In genomic region chr11:3156991-3157390, GRCm38 (mm10) we compare ENCODE assay signal across 6 mouse cellular contexts. TPM values are rescaled to one million over a fixed set of nuclear protein-coding genes. Genes with fewer than 3 reads are reported as not detected.
DNase-seq lines count a peak whose midpoint lies in the region; ATAC-seq and TF ChIP-seq lines count a peak whose summit lies in the region.
"Not testable (repeated sequence)": the region's sequence is repeated elsewhere in the genome, so short reads cannot be mapped to it uniquely, and the experiment has no call there.

No protein-coding gene starts in this region.

- H3K4me2 ChIP-seq in hindbrain, embryonic 14.5 days (replicated peaks); stomach, embryonic 15.5 days: not testable (repeated sequence)

- not testable (repeated sequence) for H3K36me3 ChIP-seq in hindbrain, embryonic 14.5 days (replicated peaks; ENCODE audit: control insufficient read depth, insufficient read depth); kidney, adult 2 months (ENCODE audit: control insufficient read depth, insufficient read depth, low read length); stomach, embryonic 15.5 days

- H3K4me1 ChIP-seq in hindbrain, embryonic 14.5 days (replicated peaks; ENCODE audit: control insufficient read depth, insufficient read depth, low read length); kidney, adult 2 months (ENCODE audit: control insufficient read depth, insufficient read depth, low read length); stomach, embryonic 15.5 days: not testable (repeated sequence)

- ATAC-seq in erythroblast, adult 5-6 weeks (replicated peaks; ENCODE audit: low FRiP score, poor library complexity, severe bottlenecking), result 0 out of 2 replicates have a peak, but pooled peaks have one; percentile 9
- peak; percentile 7; the same call in 1 of the 2 replicates for ATAC-seq in hindbrain, embryonic 14.5 days (ENCODE audit: low FRiP score)
- ATAC-seq in megakaryocyte, adult 5-6 weeks (ENCODE audit: poor library complexity, severe bottlenecking), result peak; percentile 4; the same call in 1 of the 2 replicates
- ATAC-seq in stomach, embryonic 15.5 days (ENCODE audit: insufficient read depth, low FRiP score, low read depth), result peak; percentile 14; the same call in 1 of the 2 replicates

- peaks cover 12% of the 10 kb centered on the region for H3K9me3 ChIP-seq in hindbrain, embryonic 14.5 days (ENCODE audit: control insufficient read depth, low read length)
- H3K9me3 ChIP-seq in stomach, embryonic 15.5 days, result not testable (repeated sequence)

- not testable (repeated sequence) for TF ChIP-seq POLR2A in kidney, adult 2 months (IDR thresholded peaks at IDR 0.05; ENCODE audit: low read depth, low read length)

- not testable (repeated sequence) for H3K27me3 ChIP-seq in hindbrain, embryonic 14.5 days (ENCODE audit: control insufficient read depth, insufficient read depth, low read length); kidney, adult 2 months (replicated peaks; ENCODE audit: control insufficient read depth, insufficient read depth, low read length); stomach, embryonic 15.5 days (replicated peaks)

- 92% methylated on average over 2 of the region's 3 CpGs for WGBS in hindbrain, embryonic 14.5 days
- WGBS in kidney, adult 2 months, result 93% methylated on average over 3 of the region's 3 CpGs
- 82% methylated on average over 2 of the region's 3 CpGs for WGBS in stomach, embryonic 15.5 days

- not testable (repeated sequence) for H3K9ac ChIP-seq in hindbrain, embryonic 14.5 days; stomach, embryonic 15.5 days

- not testable (repeated sequence) for H3K4me3 ChIP-seq in hindbrain, embryonic 14.5 days (replicated peaks; ENCODE audit: low read length); kidney, adult 2 months (ENCODE audit: insufficient read depth, low read depth, low read length); stomach, embryonic 15.5 days (replicated peaks)

- peak; percentile 93 for DNase-seq in heart, adult 11 months
- DNase-seq in hindbrain, embryonic 14.5 days (ENCODE audit: low spot score), result not testable (repeated sequence)
- peak; percentile 21 for DNase-seq in kidney, adult 2 months

- TF ChIP-seq CTCF in kidney, adult 2 months (conservative IDR thresholded peaks at IDR 0.05; ENCODE audit: insufficient read depth, insufficient read length, low read depth, low read length), result not testable (repeated sequence)

- H3K27ac ChIP-seq in hindbrain, embryonic 14.5 days; kidney, adult 2 months (ENCODE audit: insufficient read depth, low read depth, low read length); stomach, embryonic 15.5 days: not testable (repeated sequence)

RNA-seq across cellular contexts. Expression of gene Sfi1, which starts 36.3 kb away (rescaled TPM):
- total RNA-seq in erythroblast, adult 5-6 weeks (2015; ENCODE audit: low replicate concordance), result 7.7 TPM in 1 of 2 replicates, not detected in the other
- 2.6 and 3.9 TPM in 2 replicates for total RNA-seq in erythroblast, adult 5-6 weeks (2017; ENCODE audit: low replicate concordance)
- polyA plus RNA-seq in hindbrain, embryonic 14.5 days (2014; fragmentation: Nextera tagmentation; extraction: Ambion mirVana), result 11.3 and 11.9 TPM in 2 replicates
- polyA plus RNA-seq in kidney, adult 2 months (2012; rRNA removed), result 17.3 and 19.4 TPM in 2 replicates
- 6.0 and 12.5 TPM in 2 replicates for total RNA-seq in megakaryocyte, adult 5-6 weeks (2015)
- 7.5 and 9.6 TPM in 2 replicates for total RNA-seq in megakaryocyte, adult 5-6 weeks (2017)
- 14.4 and 16.4 TPM in 2 replicates for polyA plus RNA-seq in stomach, embryonic 15.5 days (2015; fragmentation: Nextera tagmentation; extraction: Ambion mirVana)

RNA-seq across cellular contexts. Expression of gene Eif4enif1, which starts 45.2 kb away (rescaled TPM):
- total RNA-seq in erythroblast, adult 5-6 weeks (2015; ENCODE audit: low replicate concordance), result 20.2 and 71.5 TPM in 2 replicates
- 31.5 and 44.0 TPM in 2 replicates for total RNA-seq in erythroblast, adult 5-6 weeks (2017; ENCODE audit: low replicate concordance)
- polyA plus RNA-seq in hindbrain, embryonic 14.5 days (2014; fragmentation: Nextera tagmentation; extraction: Ambion mirVana), result 48.7 and 54.0 TPM in 2 replicates
- polyA plus RNA-seq in kidney, adult 2 months (2012; rRNA removed), result 32.0 and 32.8 TPM in 2 replicates
- total RNA-seq in megakaryocyte, adult 5-6 weeks (2015), result 76.8 and 80.1 TPM in 2 replicates
- 44.9 and 50.7 TPM in 2 replicates for total RNA-seq in megakaryocyte, adult 5-6 weeks (2017)
- 44.9 and 55.7 TPM in 2 replicates for polyA plus RNA-seq in stomach, embryonic 15.5 days (2015; fragmentation: Nextera tagmentation; extraction: Ambion mirVana)
